Mouse (Mus musculus) megakaryocyte, embryonic 14.5 days (primary cell): ENCODE measurements around the gene Trim33. TPM values are rescaled to one million over a fixed set of nuclear protein-coding genes. Genes with fewer than 3 reads are reported as not detected.
A peak's percentile ranks its signal among the peaks of the same experiment; 100 is the strongest.

ENCODE experiments used
- H3K27me3 ChIP-seq: replicated peaks from 2 replicates; pipeline ENCODE3; 2012; ENCODE audit warnings: inconsistent platforms
- H3K36me3 ChIP-seq: replicated peaks from 2 replicates; pipeline ENCODE3; 2012; ENCODE audit warnings: low read length, inconsistent platforms, mixed read lengths
- H3K4me1 ChIP-seq: 2 replicates; pipeline ENCODE4 v1.6.1; 2012; ENCODE audit warnings: inconsistent platforms
- H3K4me3 ChIP-seq: replicated peaks from 2 replicates; pipeline ENCODE3; 2012; ENCODE audit warnings: moderate library complexity, mild to moderate bottlenecking, inconsistent platforms
- H3K9me3 ChIP-seq: 2 replicates; pipeline ENCODE4 v1.6.1; 2012; ENCODE audit warnings: inconsistent platforms
- FLI1 ChIP-seq: IDR thresholded peaks from 2 replicates; pipeline ENCODE4 v1.6.1; 2012; ENCODE audit warnings: low read length, inconsistent platforms, mixed read lengths
- GATA1 ChIP-seq: IDR thresholded peaks from 3 replicates; pipeline ENCODE4 v1.6.1; 2012; ENCODE audit warnings: mixed read lengths, low read length, inconsistent platforms, borderline replicate concordance
- polyA plus RNA-seq: library from polyadenylated mRNA; stranded (reverse); fragments of >175 nt; gene quantifications from 2 replicates; pipeline ENCODE4 v1.2.3, GENCODE M21; 2012; ENCODE audit warnings: low replicate concordance; ENCODE audit not compliant: insufficient read depth

Trim33 gene
- polyA plus RNA-seq, 1 experiment: 1.3 TPM

GRCm38 (mm10) chr3:103353518-103353917, 74.4 kb downstream of the Trim33 start:
- no peaks in the 10 kb centered on the region for H3K27me3 ChIP-seq
- H3K4me1 ChIP-seq: no peaks in the 10 kb centered on the region
- TF ChIP-seq GATA1: no peak
- no peak for TF ChIP-seq FLI1
- no peak overlapping the region for H3K4me3 ChIP-seq
- peaks cover 86% of the 10 kb centered on the region for H3K36me3 ChIP-seq
- H3K9me3 ChIP-seq: no peaks in the 10 kb centered on the region

- no peaks in the 10 kb centered on the region for H3K27me3 ChIP-seq
Measured at GRCm38 (mm10) chr3:103354041-103354440, 74.9 kb downstream of the Trim33 start.

GRCm38 (mm10) chr3:103361150-103361549, 82.1 kb downstream of the Trim33 start:
- no peaks in the 10 kb centered on the region for H3K9me3 ChIP-seq
- H3K36me3 ChIP-seq: peaks cover 40% of the 10 kb centered on the region
- H3K27me3 ChIP-seq: peaks cover 2% of the 10 kb centered on the region
- no peak overlapping the region for H3K4me3 ChIP-seq
- TF ChIP-seq GATA1 (no peak), FLI1 (no peak)
- H3K4me1 ChIP-seq: peaks cover 9% of the 10 kb centered on the region; the same call in 1 of the 2 replicates

More at GRCm38 (mm10) chr3:103354041-103354440, 74.9 kb downstream of the Trim33 start:
- TF ChIP-seq GATA1 (no peak), FLI1 (no peak)
- Histone ChIP-seq H3K36me3 (peaks cover 85% of the 10 kb centered on the region), H3K9me3 (no peaks in the 10 kb centered on the region), H3K4me3 (no peak overlapping the region), H3K4me1 (no peaks in the 10 kb centered on the region)

GRCm38 (mm10) chr3:103364182-103364945, 85.3 kb downstream of the Trim33 start:
- peaks cover 9% of the 10 kb centered on the region; the same call in 1 of the 2 replicates for H3K4me1 ChIP-seq
- peaks cover 6% of the 10 kb centered on the region for H3K27me3 ChIP-seq
- TF ChIP-seq GATA1 (no peak), FLI1 (no peak)
- peaks cover 16% of the 10 kb centered on the region for H3K36me3 ChIP-seq
- H3K9me3 ChIP-seq: no peaks in the 10 kb centered on the region
- H3K4me3 ChIP-seq: no peak overlapping the region

GRCm38 (mm10) chr3:103367176-103367970, 88.3 kb downstream of the Trim33 start:
- Histone ChIP-seq H3K27me3 (peaks cover 13% of the 10 kb centered on the region), H3K4me1 (peaks cover 9% of the 10 kb centered on the region; the same call in 1 of the 2 replicates), H3K9me3 (no peaks in the 10 kb centered on the region), H3K4me3 (no peak overlapping the region), H3K36me3 (peaks cover 2% of the 10 kb centered on the region)
- TF ChIP-seq GATA1: no peak
- TF ChIP-seq FLI1: no peak

- TF ChIP-seq FLI1 (no peak), GATA1 (no peak)
- no peak overlapping the region for H3K4me3 ChIP-seq
- no peaks in the 10 kb centered on the region for H3K9me3 ChIP-seq
- peaks cover 14% of the 10 kb centered on the region for H3K4me1 ChIP-seq
- peaks cover 22% of the 10 kb centered on the region for H3K27me3 ChIP-seq
- H3K36me3 ChIP-seq: no peaks in the 10 kb centered on the region
Measured at GRCm38 (mm10) chr3:103368731-103369130, 89.6 kb downstream of the Trim33 start.

GRCm38 (mm10) chr3:103374028-103374427, 94.9 kb downstream of the Trim33 start:
- TF ChIP-seq GATA1 (no peak), FLI1 (no peak)
- Histone ChIP-seq H3K4me1 (peaks cover 53% of the 10 kb centered on the region), H3K36me3 (no peaks in the 10 kb centered on the region), H3K4me3 (peak overlapping the region; percentile 53), H3K9me3 (no peaks in the 10 kb centered on the region), H3K27me3 (peaks cover 16% of the 10 kb centered on the region)

- Histone ChIP-seq H3K27me3 (peaks cover 16% of the 10 kb centered on the region), H3K9me3 (no peaks in the 10 kb centered on the region), H3K4me1 (peaks cover 64% of the 10 kb centered on the region), H3K36me3 (no peaks in the 10 kb centered on the region), H3K4me3 (no peak overlapping the region)
- no peak for TF ChIP-seq FLI1
Measured at GRCm38 (mm10) chr3:103375181-103375855, 96.2 kb downstream of the Trim33 start.

GRCm38 (mm10) chr3:103378018-103378417, 98.9 kb downstream of the Trim33 start:
- Histone ChIP-seq H3K4me3 (peak overlapping the region; percentile 23), H3K4me1 (peaks cover 67% of the 10 kb centered on the region)
- TF ChIP-seq FLI1: no peak
- no peak for TF ChIP-seq GATA1

GRCm38 (mm10) chr3:103379371-103379770, 100.3 kb downstream of the Trim33 start:
- H3K36me3 ChIP-seq: no peaks in the 10 kb centered on the region
- peak overlapping the region; percentile 6 for H3K4me3 ChIP-seq
- no peaks in the 10 kb centered on the region for H3K27me3 ChIP-seq
- peaks cover 64% of the 10 kb centered on the region for H3K4me1 ChIP-seq
- no peaks in the 10 kb centered on the region for H3K9me3 ChIP-seq
- TF ChIP-seq FLI1 (no peak), GATA1 (no peak)

More at GRCm38 (mm10) chr3:103378018-103378417, 98.9 kb downstream of the Trim33 start:
- Histone ChIP-seq H3K9me3 (no peaks in the 10 kb centered on the region), H3K36me3 (no peaks in the 10 kb centered on the region), H3K27me3 (peaks cover 6% of the 10 kb centered on the region)
